Mouse (Mus musculus) megakaryocyte-erythroid progenitor cell, adult 5-6 weeks (primary cell): ENCODE measurements around the gene 5530401A14Rik. TPM values are rescaled to one million over a fixed set of nuclear protein-coding genes. Genes with fewer than 3 reads are reported as not detected.

Experiments used
- ATAC-seq: replicated peaks from 2 replicates; pipeline ENCODE4 v1.8.0; 2016; ENCODE audit warnings: mild to moderate bottlenecking, inconsistent platforms; ENCODE audit not compliant: severe bottlenecking, poor library complexity, low FRiP score, low TSS enrichment
- total RNA-seq, 2 experiments: library from RNA; stranded (forward) in 1 of 2; stranded (reverse) in 1 of 2; fragments of 200-1000, 215-1000 nt in 1 of 2; fragments of >200 nt in 1 of 2; fragmentation: Nextera tagmentation in 1 of 2; gene quantifications; 2 replicates each; pipeline ENCODE4 v1.2.3; 2014 to 2017

The 5530401A14Rik gene
- total RNA-seq, 2 experiments from 2014 or later: not detected

DNA sequence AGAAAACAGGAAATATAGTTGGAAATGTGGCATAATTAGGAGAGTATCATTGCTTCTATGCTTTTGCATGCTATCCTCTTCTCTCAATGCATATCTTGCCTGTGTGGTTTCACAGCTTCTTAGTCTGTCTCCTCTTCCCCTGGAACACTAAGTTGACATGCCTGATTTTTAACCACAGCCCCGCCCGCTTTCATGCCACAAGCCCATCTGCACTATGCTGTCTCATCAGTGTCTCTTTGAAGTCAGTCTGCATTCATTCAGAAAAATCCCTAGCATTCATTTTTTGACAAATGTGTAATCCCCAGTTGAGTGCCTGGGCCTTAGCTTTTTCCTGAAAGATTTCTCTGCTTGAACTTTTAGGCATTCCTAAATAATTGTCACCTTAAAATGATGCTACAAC, 62.6 kb downstream of the 5530401A14Rik start:
- ATAC-seq: no peak

GRCm38 (mm10) chr11:81923626-81924025, 63.2 kb downstream of the 5530401A14Rik start:
- ATAC-seq: no peak

GRCm38 (mm10) chr11:81926393-81926792, 65.9 kb downstream of the 5530401A14Rik start:
- ATAC-seq: no peak

DNA sequence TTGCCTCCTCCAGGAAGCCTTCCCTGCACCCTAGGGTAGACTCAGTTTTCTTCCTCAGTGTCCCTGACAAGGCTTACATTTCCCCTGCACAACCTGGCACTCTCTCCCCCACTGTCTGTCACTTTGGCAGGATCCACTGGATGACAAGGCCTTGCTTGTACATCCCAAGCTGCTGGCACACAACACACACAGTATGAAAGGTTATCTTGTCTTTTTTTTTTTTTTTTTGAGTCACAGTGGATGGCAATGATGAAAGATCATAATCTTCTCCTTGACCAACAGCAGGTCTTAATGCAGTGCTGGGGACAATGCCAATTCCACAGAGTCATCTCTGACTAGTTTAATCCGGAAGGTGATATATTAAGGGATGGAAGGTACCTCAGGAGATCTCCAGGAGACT, 77.0 kb downstream of the 5530401A14Rik start:
- no peak for ATAC-seq

GRCm38 (mm10) chr11:81940988-81941387, 80.5 kb downstream of the 5530401A14Rik start:
- no peak for ATAC-seq

GRCm38 (mm10) chr11:81942167-81942566, 81.7 kb downstream of the 5530401A14Rik start:
- ATAC-seq: no peak

Other genes starting within 250 kb of the 5530401A14Rik start
- gene Asic2, start 107.8 kb downstream of the 5530401A14Rik start, total RNA-seq (2014; fragmentation: Nextera tagmentation): not detected in 2 replicates
- not detected in 2 replicates for gene Asic2, start 107.8 kb downstream of the 5530401A14Rik start, total RNA-seq (2017)
- gene Ccl2, start 174.9 kb downstream of the 5530401A14Rik start, total RNA-seq (2014; fragmentation: Nextera tagmentation): not detected in 2 replicates
- gene Ccl2, start 174.9 kb downstream of the 5530401A14Rik start, total RNA-seq (2017): 0.99 TPM in 1 of 2 replicates, not detected in the other
- not detected in 2 replicates for gene Gm17268, start 177.9 kb downstream of the 5530401A14Rik start, total RNA-seq (2014; fragmentation: Nextera tagmentation)
- not detected in 2 replicates for gene Gm17268, start 177.9 kb downstream of the 5530401A14Rik start, total RNA-seq (2017)
- gene Ccl7, start 185.0 kb downstream of the 5530401A14Rik start, total RNA-seq (2014; fragmentation: Nextera tagmentation): not detected in 2 replicates
- gene Ccl7, start 185.0 kb downstream of the 5530401A14Rik start, total RNA-seq (2017): not detected in 2 replicates
- not detected in 2 replicates for gene Ccl11, start 197.2 kb downstream of the 5530401A14Rik start, total RNA-seq (2014; fragmentation: Nextera tagmentation)
- not detected in 2 replicates for gene Ccl11, start 197.2 kb downstream of the 5530401A14Rik start, total RNA-seq (2017)
- gene Ccl12, start 241.2 kb downstream of the 5530401A14Rik start, total RNA-seq (2014; fragmentation: Nextera tagmentation): not detected in 2 replicates
- gene Ccl12, start 241.2 kb downstream of the 5530401A14Rik start, total RNA-seq (2017): not detected in 2 replicates